Mouse (Mus musculus): ENCODE results near the gene Pafah2. TPM values are rescaled to one million over a fixed set of nuclear protein-coding genes. Genes with fewer than 3 reads are reported as not detected.
A peak's percentile ranks its signal among the peaks of the same experiment; 100 is the strongest.

Pafah2 gene
- total RNA-seq (2021) = 1 to 10 TPM; 5.0 to 7.6 TPM

GRCm38 (mm10) chr4:134395977-134396825 is at the start of gene Pafah2:
Pafah2 (plus strand) TSS chr4:134396320.
- peak; percentile 85 to 87 for DNase-seq (ENCODE audit: extremely low spot score in 1 of 2, low spot score in 1 of 2)

- DNase-seq (ENCODE audit: extremely low spot score in 1 of 2, low spot score in 1 of 2) = no peak
Observed at GRCm38 (mm10) chr4:134348078-134348477, 48.0 kb upstream of the Pafah2 start.

- no peak for DNase-seq (ENCODE audit: extremely low spot score in 1 of 2, low spot score in 1 of 2)
Observed at GRCm38 (mm10) chr4:134348545-134348944, 47.6 kb upstream of the Pafah2 start.

GRCm38 (mm10) chr4:134349829-134350228 is 46.3 kb upstream of the Pafah2 start:
- no peak for DNase-seq (ENCODE audit: extremely low spot score in 1 of 2, low spot score in 1 of 2)

GRCm38 (mm10) chr4:134350641-134351040 is 45.5 kb upstream of the Pafah2 start:
- no peak for DNase-seq (ENCODE audit: extremely low spot score in 1 of 2, low spot score in 1 of 2)

GRCm38 (mm10) chr4:134351329-134352260 is 44.5 kb upstream of the Pafah2 start:
- DNase-seq (ENCODE audit: extremely low spot score in 1 of 2, low spot score in 1 of 2) = no peak

- DNase-seq (ENCODE audit: extremely low spot score in 1 of 2, low spot score in 1 of 2) = no peak
Observed at GRCm38 (mm10) chr4:134352261-134352707, 43.8 kb upstream of the Pafah2 start.

- no peak for DNase-seq (ENCODE audit: extremely low spot score in 1 of 2, low spot score in 1 of 2)
Observed at GRCm38 (mm10) chr4:134352929-134353328, 43.2 kb upstream of the Pafah2 start.

- no peak for DNase-seq (ENCODE audit: extremely low spot score in 1 of 2, low spot score in 1 of 2)
Observed at GRCm38 (mm10) chr4:134353527-134354409, 42.4 kb upstream of the Pafah2 start.

- no peak for DNase-seq (ENCODE audit: extremely low spot score in 1 of 2, low spot score in 1 of 2)
Observed at GRCm38 (mm10) chr4:134355841-134356452, 40.2 kb upstream of the Pafah2 start.

- DNase-seq (ENCODE audit: extremely low spot score in 1 of 2, low spot score in 1 of 2) = peak; percentile 65 to 94
Observed at GRCm38 (mm10) chr4:134356591-134357460, 39.3 kb upstream of the Pafah2 start.

GRCm38 (mm10) chr4:134357461-134357771 is 38.7 kb upstream of the Pafah2 start:
- no peak for DNase-seq (ENCODE audit: extremely low spot score in 1 of 2, low spot score in 1 of 2)

- DNase-seq (ENCODE audit: extremely low spot score in 1 of 2, low spot score in 1 of 2) = no peak
Observed at GRCm38 (mm10) chr4:134359649-134360048, 36.5 kb upstream of the Pafah2 start.

GRCm38 (mm10) chr4:134361215-134361614 is 34.9 kb upstream of the Pafah2 start:
- DNase-seq (ENCODE audit: extremely low spot score in 1 of 2, low spot score in 1 of 2) = no peak

GRCm38 (mm10) chr4:134362124-134362523 is 34.0 kb upstream of the Pafah2 start:
- no peak for DNase-seq (ENCODE audit: extremely low spot score in 1 of 2, low spot score in 1 of 2)

GRCm38 (mm10) chr4:134362586-134362985 is 33.5 kb upstream of the Pafah2 start:
- no peak for DNase-seq (ENCODE audit: extremely low spot score in 1 of 2, low spot score in 1 of 2)

GRCm38 (mm10) chr4:134365280-134365679 is 30.8 kb upstream of the Pafah2 start:
- no peak for DNase-seq (ENCODE audit: extremely low spot score in 1 of 2, low spot score in 1 of 2)

GRCm38 (mm10) chr4:134370649-134371221 is 25.4 kb upstream of the Pafah2 start:
- DNase-seq (ENCODE audit: extremely low spot score in 1 of 2, low spot score in 1 of 2) = peak; percentile 28 to 47
